Mouse (Mus musculus) bone marrow, adult 2 months (tissue): ENCODE results near the gene Tent4b. TPM values are rescaled to one million over a fixed set of nuclear protein-coding genes. Genes with fewer than 3 reads are reported as not detected.

Source experiments
- H3K27ac ChIP-seq: fragments of 200-500 bp; 2 replicates; pipeline ENCODE4 v1.5.1; 2012; ENCODE audit warnings: low read depth, mild to moderate bottlenecking, control low read depth, inconsistent platforms, low read length; ENCODE audit not compliant: control insufficient read depth, poor library complexity, insufficient read depth
- H3K4me1 ChIP-seq: fragments of 200-500 bp; 2 replicates; pipeline ENCODE4 v1.6.1; 2011; ENCODE audit warnings: low read length; ENCODE audit not compliant: control insufficient read depth, insufficient read depth
- H3K4me3 ChIP-seq: fragments of 200-500 bp; replicated peaks from 2 replicates; pipeline ENCODE3; 2011; ENCODE audit warnings: mild to moderate bottlenecking, low read depth, low read length, control low read depth; ENCODE audit not compliant: control insufficient read depth
- CTCF ChIP-seq: fragments of 200-500 bp; IDR thresholded peaks from 2 replicates; pipeline ENCODE4 v1.5.1; 2011; ENCODE audit warnings: low read length, control low read depth; ENCODE audit not compliant: control insufficient read depth, insufficient read depth
- POLR2A ChIP-seq: fragments of 200-500 bp; IDR thresholded peaks from 2 replicates; pipeline ENCODE4 v1.6.1; 2011; ENCODE audit warnings: low read depth, mild to moderate bottlenecking, control low read depth, low read length, borderline replicate concordance; ENCODE audit not compliant: control insufficient read depth
- WGBS: fragments of 180-500 bp; shearing (Covaris S2); methylation state at CpG from one replicate; pipeline ENCODE4 v1.1.7; 2018; 5-methylcytosine and 5-hydroxymethylcytosine counted together
- polyA plus RNA-seq: library from polyadenylated mRNA; stranded (reverse); fragments of >200 nt; gene quantifications from 2 replicates; pipeline ENCODE4 v1.2.4, GENCODE M21; 2011; ENCODE audit warnings: low replicate concordance; ENCODE audit not compliant: missing spikeins, insufficient read depth, insufficient read length

The Tent4b gene
- polyA plus RNA-seq, 1 experiment, result 15.1 TPM

GRCm38 (mm10) chr8:88221353-88221752, 22.3 kb downstream of the Tent4b start:
- WGBS, result 43% methylated on average over 4 of the region's 4 CpGs
- Histone ChIP-seq H3K27ac (no peak overlapping the region), H3K4me1 (no peaks in the 10 kb centered on the region)

GRCm38 (mm10) chr8:88225358-88225757, 26.3 kb downstream of the Tent4b start:
- Histone ChIP-seq H3K27ac (no peak overlapping the region), H3K4me3 (no peak overlapping the region), H3K4me1 (peaks cover 4% of the 10 kb centered on the region; the same call in 1 of the 2 replicates)
- TF ChIP-seq POLR2A (no peak), CTCF (no peak)
- WGBS, result 84% methylated on average over 5 of the region's 5 CpGs

More at GRCm38 (mm10) chr8:88221353-88221752, 22.3 kb downstream of the Tent4b start:
- TF ChIP-seq CTCF (no peak), POLR2A (no peak)
- no peak overlapping the region for H3K4me3 ChIP-seq

- H3K4me1 ChIP-seq, result peaks cover 4% of the 10 kb centered on the region; the same call in 1 of the 2 replicates
- WGBS, result 68% methylated on average over 6 of the region's 6 CpGs
- H3K4me3 ChIP-seq, result no peak overlapping the region
- TF ChIP-seq CTCF (no peak), POLR2A (no peak)
- H3K27ac ChIP-seq, result no peak overlapping the region
These were observed 28.8 kb downstream of the Tent4b start for GRCm38 (mm10) chr8:88227851-88228250.

- no peak for TF ChIP-seq POLR2A
- TF ChIP-seq CTCF, result no peak
- WGBS, result 73% methylated on average over 1 of the region's 1 CpGs
- Histone ChIP-seq H3K27ac (no peak overlapping the region), H3K4me1 (peaks cover 4% of the 10 kb centered on the region; the same call in 1 of the 2 replicates), H3K4me3 (no peak overlapping the region)
These were observed 29.3 kb downstream of the Tent4b start for GRCm38 (mm10) chr8:88228286-88228685.

GRCm38 (mm10) chr8:88228800-88229199, 29.8 kb downstream of the Tent4b start:
- H3K27ac ChIP-seq, result 0 out of 2 replicates have a peak overlapping the region, but pooled peaks have one; percentile 41
- no peak for TF ChIP-seq POLR2A
- no peak for TF ChIP-seq CTCF
- H3K4me1 ChIP-seq, result peaks cover 4% of the 10 kb centered on the region; the same call in 1 of the 2 replicates
- 23% methylated on average over 1 of the region's 1 CpGs for WGBS
- H3K4me3 ChIP-seq, result no peak overlapping the region

- 73% methylated on average over 2 of the region's 2 CpGs for WGBS
- Histone ChIP-seq H3K4me1 (peaks cover 2% of the 10 kb centered on the region; the same call in 1 of the 2 replicates), H3K27ac (no peak overlapping the region), H3K4me3 (no peak overlapping the region)
- TF ChIP-seq CTCF (no peak), POLR2A (no peak)
These were observed 37.7 kb downstream of the Tent4b start for GRCm38 (mm10) chr8:88236666-88237065.

GRCm38 (mm10) chr8:88237606-88238005, 38.6 kb downstream of the Tent4b start:
- Histone ChIP-seq H3K27ac (no peak overlapping the region), H3K4me3 (no peak overlapping the region), H3K4me1 (peaks cover 2% of the 10 kb centered on the region; the same call in 1 of the 2 replicates)
- TF ChIP-seq CTCF, result no peak
- no peak for TF ChIP-seq POLR2A
- WGBS, result 18% methylated on average over 2 of the region's 2 CpGs

GRCm38 (mm10) chr8:88239277-88239676, 40.3 kb downstream of the Tent4b start:
- TF ChIP-seq POLR2A (no peak), CTCF (no peak)
- no peak overlapping the region for H3K27ac ChIP-seq
- H3K4me1 ChIP-seq, result peaks cover 2% of the 10 kb centered on the region; the same call in 1 of the 2 replicates
- no peak overlapping the region for H3K4me3 ChIP-seq
- WGBS, result 92% methylated on average over 5 of the region's 5 CpGs

GRCm38 (mm10) chr8:88241871-88242270, 42.9 kb downstream of the Tent4b start:
- peaks cover 2% of the 10 kb centered on the region; the same call in 1 of the 2 replicates for H3K4me1 ChIP-seq
- TF ChIP-seq CTCF, result no peak
- TF ChIP-seq POLR2A, result no peak
- H3K4me3 ChIP-seq, result no peak overlapping the region
- 43% methylated on average over 4 of the region's 4 CpGs for WGBS
- no peak overlapping the region for H3K27ac ChIP-seq
